Mouse (Mus musculus) heart, embryonic 14.5 days (tissue): ENCODE results near the gene Shisa5. TPM values are rescaled to one million over a fixed set of nuclear protein-coding genes. Genes with fewer than 3 reads are reported as not detected.

Experiments
- ATAC-seq: fragments of 200-750 bp; cut with Nextera tagmentation; 2 replicates; pipeline ENCODE4 v1.8.0; 2017; ENCODE audit warnings: low read depth, moderate TSS enrichment; ENCODE audit not compliant: insufficient number of reproducible peaks, insufficient read depth, low FRiP score
- H3K27ac ChIP-seq, 2 experiments: fragments of 200-500 bp in 1 of 2; fragments of 300-500 bp in 1 of 2; sonication (generic) in 1 of 2; replicated peaks in 1 of 2; 2 replicates each; pipeline ENCODE4 v1.5.1; 2012 to 2014; ENCODE audit warnings: low read depth in 2 of 2, low read length in 2 of 2, control low read depth in 1 of 2, mild to moderate bottlenecking in 1 of 2, mixed read lengths in 1 of 2; ENCODE audit not compliant: control insufficient read depth in 1 of 2, insufficient read depth in 1 of 2
- H3K27me3 ChIP-seq: fragments of 300-500 bp; sonication (generic); 2 replicates; pipeline ENCODE4 v1.6.1; 2014; ENCODE audit warnings: mild to moderate bottlenecking, low read length, control low read depth; ENCODE audit not compliant: control insufficient read depth, insufficient read depth
- H3K36me3 ChIP-seq: fragments of 300-500 bp; sonication (generic); 2 replicates; pipeline ENCODE4 v1.6.1; 2014; ENCODE audit warnings: mild to moderate bottlenecking, control low read depth, low read length, mixed read lengths; ENCODE audit not compliant: control insufficient read depth, insufficient read depth
- H3K4me1 ChIP-seq, 2 experiments: fragments of 200-500 bp in 1 of 2; fragments of 300-500 bp in 1 of 2; sonication (generic) in 1 of 2; 2 replicates each; pipeline ENCODE4 v1.6.1; 2012 to 2014; ENCODE audit warnings: low read length in 2 of 2, control low read depth in 1 of 2, mixed read lengths in 1 of 2; ENCODE audit not compliant: control insufficient read depth in 2 of 2, insufficient read depth in 2 of 2
- H3K4me2 ChIP-seq: fragments of 300-500 bp; sonication (generic); 2 replicates; pipeline ENCODE4 v1.6.1; 2014; ENCODE audit warnings: mild to moderate bottlenecking, low read length
- H3K4me3 ChIP-seq, 2 experiments: fragments of 200-500 bp in 1 of 2; fragments of 300-500 bp in 1 of 2; sonication (generic) in 1 of 2; 2 replicates each; pipeline ENCODE4 v1.5.1; 2012 to 2014; ENCODE audit warnings: low read length in 2 of 2, mild to moderate bottlenecking in 2 of 2, control low read depth in 1 of 2, low read depth in 1 of 2, moderate library complexity in 1 of 2; ENCODE audit not compliant: control insufficient read depth in 1 of 2, insufficient read depth in 1 of 2
- H3K9ac ChIP-seq: fragments of 300-500 bp; sonication (generic); 2 replicates; pipeline ENCODE4 v1.6.1; 2014; ENCODE audit warnings: mild to moderate bottlenecking, low read length
- H3K9me3 ChIP-seq: fragments of 300-500 bp; sonication (generic); 2 replicates; pipeline ENCODE4 v1.6.1; 2016; ENCODE audit warnings: low read length, control low read depth; ENCODE audit not compliant: control insufficient read depth
- WGBS: fragments of 180-500 bp; shearing (Covaris S2); extraction: QIAGEN DNeasy Blood & Tissue Kit; methylation state at CpG from one replicate; pipeline ENCODE4 v1.1.7; 2014; 5-methylcytosine and 5-hydroxymethylcytosine counted together
- polyA plus RNA-seq: library from polyadenylated mRNA; unstranded; fragments of >200 nt; fragmentation: Nextera tagmentation; extraction: Ambion mirVana; gene quantifications from 2 replicates; pipeline ENCODE4 v1.2.1, GENCODE M21; 2014

The Shisa5 gene
- polyA plus RNA-seq, 1 experiment from 2014 or later, result 54.3 TPM

- H3K4me1 ChIP-seq, result peaks cover 0 to 7% of the 10 kb centered on the region in 2 experiments; a peak in 1 of 4 replicates
- no peaks in the 10 kb centered on the region for H3K9me3 ChIP-seq
- H3K27ac ChIP-seq, result no peak overlapping the region
- H3K27me3 ChIP-seq, result no peaks in the 10 kb centered on the region
- no peak overlapping the region for H3K4me2 ChIP-seq
- WGBS, result 64% methylated on average over 3 of the region's 3 CpGs
- H3K4me3 ChIP-seq, result no peak overlapping the region
- H3K36me3 ChIP-seq, result no peaks in the 10 kb centered on the region
- ATAC-seq, result no peak
- H3K9ac ChIP-seq, result no peak overlapping the region
Observed at GRCm38 (mm10) chr9:109028421-109028820, 9.9 kb upstream of the Shisa5 start.

GRCm38 (mm10) chr9:109028919-109029318 lies 9.4 kb upstream of the Shisa5 start:
- peaks cover 0 to 7% of the 10 kb centered on the region in 2 experiments; a peak in 1 of 4 replicates for H3K4me1 ChIP-seq
- H3K36me3 ChIP-seq, result no peaks in the 10 kb centered on the region
- no peak overlapping the region for H3K4me2 ChIP-seq
- no peak for ATAC-seq
- WGBS, result 72% methylated on average over 5 of the region's 5 CpGs
- H3K27ac ChIP-seq, result no peak overlapping the region
- H3K4me3 ChIP-seq, result no peak overlapping the region
- H3K27me3 ChIP-seq, result no peaks in the 10 kb centered on the region
- H3K9me3 ChIP-seq, result no peaks in the 10 kb centered on the region
- no peak overlapping the region for H3K9ac ChIP-seq

- Histone ChIP-seq H3K36me3 (no peaks in the 10 kb centered on the region), H3K4me3 (no peak overlapping the region), H3K27me3 (no peaks in the 10 kb centered on the region), H3K9me3 (no peaks in the 10 kb centered on the region), H3K9ac (no peak overlapping the region), H3K27ac (no peak overlapping the region), H3K4me1 (peaks cover 0 to 7% of the 10 kb centered on the region in 2 experiments; a peak in 1 of 4 replicates), H3K4me2 (no peak overlapping the region)
- ATAC-seq, result no peak
- WGBS, result 62% methylated on average over 3 of the region's 3 CpGs
Observed at GRCm38 (mm10) chr9:109030312-109030711, 8.1 kb upstream of the Shisa5 start.

- no peaks in the 10 kb centered on the region for H3K9me3 ChIP-seq
- no peak overlapping the region for H3K4me2 ChIP-seq
- H3K27ac ChIP-seq, result no peak overlapping the region
- no peaks in the 10 kb centered on the region for H3K36me3 ChIP-seq
- peaks cover 0 to 7% of the 10 kb centered on the region in 2 experiments; a peak in 1 of 4 replicates for H3K4me1 ChIP-seq
- no peak overlapping the region for H3K4me3 ChIP-seq
- no peak for ATAC-seq
- WGBS, result 78% methylated on average over 7 of the region's 7 CpGs
- no peaks in the 10 kb centered on the region for H3K27me3 ChIP-seq
- no peak overlapping the region for H3K9ac ChIP-seq
Observed at GRCm38 (mm10) chr9:109031001-109031400, 7.4 kb upstream of the Shisa5 start.

GRCm38 (mm10) chr9:109031686-109032085 lies 6.7 kb upstream of the Shisa5 start:
- Histone ChIP-seq H3K27ac (no peak overlapping the region), H3K4me2 (no peak overlapping the region), H3K4me1 (peaks cover 0 to 7% of the 10 kb centered on the region in 2 experiments; a peak in 1 of 4 replicates), H3K4me3 (no peak overlapping the region), H3K36me3 (no peaks in the 10 kb centered on the region), H3K27me3 (no peaks in the 10 kb centered on the region), H3K9me3 (no peaks in the 10 kb centered on the region), H3K9ac (no peak overlapping the region)
- no peak for ATAC-seq
- WGBS, result 76% methylated on average over 8 of the region's 8 CpGs

GRCm38 (mm10) chr9:109032435-109032834 lies 5.9 kb upstream of the Shisa5 start:
- Histone ChIP-seq H3K9ac (no peak overlapping the region), H3K9me3 (no peaks in the 10 kb centered on the region), H3K4me3 (no peak overlapping the region), H3K36me3 (no peaks in the 10 kb centered on the region), H3K4me2 (no peak overlapping the region), H3K27ac (no peak overlapping the region), H3K27me3 (no peaks in the 10 kb centered on the region), H3K4me1 (peaks cover 0 to 3% of the 10 kb centered on the region in 2 experiments; a peak in 1 of 4 replicates)
- ATAC-seq, result no peak
- WGBS, result 76% methylated on average over 6 of the region's 6 CpGs

- 16% methylated on average over 8 of the region's 8 CpGs for WGBS
- ATAC-seq, result peak; percentile 73
- Histone ChIP-seq H3K36me3 (peaks cover 3% of the 10 kb centered on the region; the same call in 1 of the 2 replicates), H3K27me3 (no peaks in the 10 kb centered on the region), H3K9me3 (no peaks in the 10 kb centered on the region), H3K27ac (peak overlapping the region; percentile 25 to 82), H3K4me3 (peak overlapping the region; percentile 69 to 70), H3K9ac (peak overlapping the region; percentile 85), H3K4me1 (peaks cover 15 to 36% of the 10 kb centered on the region in 2 experiments), H3K4me2 (peak overlapping the region; percentile 86)
Observed at GRCm38 (mm10) chr9:109038901-109039364, 568 bp downstream of the Shisa5 start.

- Histone ChIP-seq H3K27me3 (no peaks in the 10 kb centered on the region), H3K4me1 (peaks cover 15 to 36% of the 10 kb centered on the region in 2 experiments), H3K9ac (no peak overlapping the region; the same call in 1 of the 2 replicates), H3K4me3 (peak overlapping the region in 1 of 2 experiments; percentile 69; a peak in 1 of 4 replicates), H3K27ac (0 out of 4 replicates have a peak overlapping the region, but pooled peaks of 1 of the 2 experiments have one; percentile 82), H3K4me2 (peak overlapping the region; percentile 86), H3K9me3 (no peaks in the 10 kb centered on the region), H3K36me3 (peaks cover 7% of the 10 kb centered on the region; the same call in 1 of the 2 replicates)
- ATAC-seq, result no peak
- 67% methylated on average over 4 of the region's 4 CpGs for WGBS
Observed at GRCm38 (mm10) chr9:109039681-109040080, 1.3 kb downstream of the Shisa5 start.
